Comparison of ENCODE assay signal across 10 mouse cellular contexts in genomic region chr7:89248135-89248850, GRCm38 (mm10).
A peak's percentile ranks its signal among the peaks of the same experiment; 100 is the strongest.
DNase-seq lines count a peak whose midpoint lies in the region; ATAC-seq lines count a peak whose summit lies in the region.
"Had no signal": no experiment of that assay in that cellular context is flagged by ENCODE, and none has a peak within 500 bp of the region (broad histone marks: within the 10 kb centered on the region; RNA-seq: fewer than 3 reads in every experiment).

No protein-coding gene starts in this region.

- no peaks in the 10 kb centered on the region for H3K9me3 ChIP-seq in liver, embryonic 16.5 days (replicated peaks; ENCODE audit: control insufficient read depth, low read length)
- H3K9me3 ChIP-seq: midbrain, embryonic 12.5 days had no signal

- no peaks in the 10 kb centered on the region for H3K4me1 ChIP-seq in liver, embryonic 16.5 days (ENCODE audit: control insufficient read depth, low read depth, low read length)
- H3K4me1 ChIP-seq: midbrain, embryonic 12.5 days had no signal

- DNase-seq in kidney, adult 9 months = peak; percentile 27
- no peak for DNase-seq in kidney, adult 11 months
- DNase-seq in embryo, embryonic 11 days = peak; percentile 42
- peak; percentile 18 to 38 for DNase-seq in thymus, adult 18-20 months
- DNase-seq in neural tube, embryonic 10.5 days (ENCODE audit: extremely low spot score, low spot score) = no peak
- no peak for DNase-seq in left cerebral cortex, postnatal 4 days
- no peak for DNase-seq in gastrocnemius, adult 18-20 months (ENCODE audit: low spot score)
- DNase-seq: cerebellum, adult 9-10 months had no signal

- intact Hi-C loops in left cerebral cortex, postnatal 4 days (cut with DNase I) = no loop called here

- H3K27ac ChIP-seq in liver, embryonic 16.5 days (ENCODE audit: low read length) = no peak overlapping the region; the same call in 1 of the 2 replicates
- H3K27ac ChIP-seq: midbrain, embryonic 12.5 days had no signal

- no peak overlapping the region for H3K4me3 ChIP-seq in liver, embryonic 16.5 days (ENCODE audit: low read depth, low read length)
- H3K4me3 ChIP-seq: midbrain, embryonic 12.5 days had no signal

- no peak overlapping the region for H3K9ac ChIP-seq in liver, embryonic 16.5 days (ENCODE audit: low read depth, low read length)
- H3K9ac ChIP-seq: midbrain, embryonic 12.5 days had no signal

- H3K27me3 ChIP-seq in liver, embryonic 16.5 days (ENCODE audit: control insufficient read depth, insufficient read depth, low read depth, low read length) = no peaks in the 10 kb centered on the region
- H3K27me3 ChIP-seq: midbrain, embryonic 12.5 days had no signal

- ATAC-seq in liver, embryonic 16.5 days (ENCODE audit: low read depth) = 0 out of 2 replicates have a peak, but pooled peaks have one; percentile 19

- H3K36me3 ChIP-seq in liver, embryonic 16.5 days (ENCODE audit: control insufficient read depth, insufficient read depth) = no peaks in the 10 kb centered on the region
- H3K36me3 ChIP-seq: midbrain, embryonic 12.5 days had no signal

- H3K4me2 ChIP-seq in liver, embryonic 16.5 days (ENCODE audit: low read depth, low read length) = no peak overlapping the region
- H3K4me2 ChIP-seq: midbrain, embryonic 12.5 days had no signal

- WGBS in liver, embryonic 16.5 days (ENCODE audit: insufficient replicate concordance) = 10% methylated on average over 7 of the region's 7 CpGs

Comparison
In these comparisons a context has a peak if more than half of its experiments do, and no peak if none do; other contexts are left out.
1. DNase-seq: peak in kidney, adult 9 months (single experiment), embryo, embryonic 11 days (single experiment) and thymus, adult 18-20 months (2 of 2); none in kidney, adult 11 months (single experiment), neural tube, embryonic 10.5 days (single experiment), left cerebral cortex, postnatal 4 days (single experiment) and gastrocnemius, adult 18-20 months (single experiment).